Mouse (Mus musculus) liver, adult 2 months (tissue): ENCODE results near the gene Lrrc59.

ENCODE experiments used
- CTCF ChIP-seq: fragments of 200-500 bp; IDR thresholded peaks from 2 replicates; pipeline ENCODE4 v1.5.1; 2011; ENCODE audit warnings: low read depth, low read length, control low read depth
- POLR2A ChIP-seq: fragments of 200-500 bp; IDR thresholded peaks from 2 replicates; pipeline ENCODE4 v1.6.1; 2011; ENCODE audit warnings: low read length, control low read depth; ENCODE audit not compliant: insufficient read depth; ENCODE audit errors: extremely low read depth

DNA sequence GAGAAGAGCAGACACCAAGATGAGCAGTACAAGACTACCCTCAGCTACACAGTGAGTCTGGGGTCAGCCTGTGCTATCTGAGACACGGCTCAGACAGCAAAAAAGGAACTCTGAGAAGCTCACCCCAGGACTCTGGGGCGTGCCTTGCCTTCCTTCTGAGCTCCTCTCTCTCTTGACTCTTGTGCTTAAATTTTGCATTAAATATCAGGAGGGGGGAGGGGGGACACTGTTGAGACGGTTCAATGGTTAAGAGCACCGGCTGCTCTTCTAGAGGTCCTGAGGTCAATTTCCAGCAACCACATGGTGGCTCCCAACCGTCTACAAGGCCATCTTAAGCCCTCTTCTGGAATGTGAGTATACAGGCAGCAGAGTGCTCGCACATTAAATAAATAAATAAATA, 42.1 kb upstream of the Lrrc59 start:
- TF ChIP-seq POLR2A (no peak), CTCF (no peak)
